Mouse (Mus musculus) right cerebral cortex, postnatal 10 days (tissue): ENCODE measurements at regions not wholly inside any gene's neighbourhood (a gene's known extent, or its start where the extent isn't known, plus 50 kb on each side); places are given as distances from the start of the nearest gene placed in this dataset.
A peak's percentile ranks its signal among the peaks of the same experiment; 100 is the strongest.

ENCODE experiments used
- DNase-seq, 2 experiments: peaks; one replicate each; pipeline ENCODE4 v3.0.0; 2021; ENCODE audit warnings: low spot score in 2 of 2

DNA sequence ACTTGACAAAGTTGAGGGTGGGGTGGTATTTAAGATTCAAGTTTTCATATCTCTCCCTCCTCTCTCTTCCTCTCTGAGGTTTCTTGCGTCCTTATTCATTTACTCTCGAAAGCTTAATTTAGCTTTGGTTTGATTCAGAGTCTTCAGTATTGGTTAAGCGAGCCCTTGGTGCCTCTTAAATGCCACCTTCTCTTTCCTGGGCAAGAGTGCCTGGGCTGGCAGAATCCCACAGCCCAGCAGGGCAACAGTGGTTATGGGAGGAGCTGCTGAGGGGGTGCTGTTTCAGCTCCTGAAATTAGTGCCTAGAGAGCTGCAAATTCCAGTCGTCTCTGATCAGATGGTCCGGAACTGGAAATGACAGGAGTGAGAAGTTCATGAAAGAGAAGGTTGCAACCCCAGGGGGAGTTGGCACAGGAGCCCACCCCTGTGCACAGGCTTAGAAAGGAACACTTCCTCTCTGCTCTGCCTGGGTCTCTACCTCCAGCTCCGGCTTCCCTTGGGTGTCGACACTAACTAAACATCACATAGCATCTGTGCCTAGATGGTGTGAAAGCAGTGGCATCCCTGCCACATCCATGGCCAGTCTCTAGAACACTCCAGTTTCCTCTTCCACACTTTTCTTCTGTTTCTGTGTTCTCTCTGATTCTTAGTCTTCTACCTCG is 125.2 kb upstream of the Tent5a start:
- no peak for DNase-seq

DNA sequence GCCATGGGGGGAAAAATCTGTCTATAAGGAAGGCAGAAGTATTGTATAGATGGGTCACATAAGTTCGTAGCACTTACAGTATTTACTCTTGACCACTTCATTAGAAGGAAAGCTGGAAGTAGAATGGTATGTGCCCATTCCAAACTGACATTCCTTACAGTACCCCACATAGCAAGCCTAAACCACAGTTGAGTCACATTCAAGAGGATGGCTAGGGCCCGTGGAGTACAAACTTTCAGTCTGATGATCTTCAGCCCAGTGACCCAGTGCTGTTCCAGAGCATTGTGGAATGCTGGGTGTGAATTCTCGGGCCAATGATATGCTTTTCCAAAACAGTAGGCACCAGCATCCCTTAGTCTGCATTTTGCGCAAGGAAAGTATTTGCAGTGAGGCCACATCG is 124.2 kb upstream of the Tent5a start:
- DNase-seq = no peak

DNA sequence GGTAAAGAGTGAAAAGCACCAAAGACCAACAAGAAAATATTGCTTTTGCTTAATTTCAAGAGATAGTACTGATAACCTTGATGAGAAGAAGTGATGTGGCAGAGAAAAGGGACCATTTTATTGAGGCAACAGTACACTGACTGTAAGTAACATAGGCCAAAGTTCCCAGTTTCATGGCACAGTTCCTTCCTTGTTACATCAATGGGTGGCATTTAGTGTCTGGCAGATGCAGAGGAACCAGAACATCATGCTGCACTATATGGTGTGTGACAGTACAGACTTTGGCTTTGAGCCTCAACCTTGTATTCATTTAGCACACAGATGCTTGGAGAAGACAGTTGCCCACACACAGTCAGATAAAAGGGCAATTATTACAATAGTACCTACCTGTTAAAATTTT is 123.7 kb upstream of the Tent5a start:
- no peak for DNase-seq

DNA sequence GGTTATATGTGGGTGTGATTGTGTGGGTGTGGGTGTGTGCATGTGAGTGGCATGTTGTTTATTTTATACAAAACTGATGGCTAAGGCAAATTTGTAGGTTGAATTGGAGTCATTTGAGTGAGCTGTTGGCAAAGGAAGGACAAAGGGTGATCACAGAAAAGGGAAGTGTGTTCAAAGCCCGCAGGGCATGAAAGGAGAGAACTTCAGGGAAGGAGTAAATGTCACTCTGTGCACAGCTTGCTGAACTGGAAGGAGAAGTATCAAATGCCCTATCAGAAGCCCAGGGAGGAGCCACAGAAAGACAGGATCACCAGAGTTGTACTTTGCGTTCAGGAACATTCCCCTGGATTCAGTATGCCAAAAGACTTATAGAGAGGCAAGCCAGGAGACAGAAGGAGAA is 122.3 kb upstream of the Tent5a start:
- DNase-seq = no peak

DNA sequence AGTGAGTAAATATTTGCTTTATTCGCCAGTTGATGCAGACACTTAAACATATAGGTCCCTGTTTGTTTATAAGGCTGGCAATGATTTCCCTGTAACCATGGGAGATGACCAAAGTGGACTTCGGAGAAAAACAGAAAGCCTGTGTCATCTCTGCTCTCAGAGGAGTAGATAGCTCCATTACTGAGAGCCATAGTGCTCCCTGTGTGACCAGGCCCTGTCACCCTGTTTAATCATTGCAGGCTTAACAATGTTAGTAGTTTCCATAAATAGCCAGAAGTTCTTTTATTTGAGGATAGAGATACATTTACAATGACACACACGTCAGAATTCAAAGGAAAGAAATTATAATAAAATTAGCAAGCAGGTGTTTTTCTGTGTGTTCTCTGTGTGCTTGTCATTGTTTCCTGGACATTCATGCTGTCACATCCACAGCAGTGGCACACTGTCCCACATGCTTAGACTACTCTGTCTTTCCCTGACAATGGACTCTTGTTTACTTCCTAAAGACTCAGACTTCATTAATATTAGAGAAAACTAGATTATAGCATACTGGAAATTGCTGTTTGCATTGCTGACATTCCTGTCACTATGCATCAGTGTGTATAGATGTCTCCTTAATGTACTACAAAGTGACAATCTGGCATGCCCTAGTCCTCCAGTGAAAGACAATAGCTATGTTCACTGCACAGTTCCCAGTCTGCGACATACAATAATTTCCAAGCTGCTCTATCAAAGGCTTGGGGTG is 115.8 kb upstream of the Tent5a start:
- DNase-seq = no peak

DNA sequence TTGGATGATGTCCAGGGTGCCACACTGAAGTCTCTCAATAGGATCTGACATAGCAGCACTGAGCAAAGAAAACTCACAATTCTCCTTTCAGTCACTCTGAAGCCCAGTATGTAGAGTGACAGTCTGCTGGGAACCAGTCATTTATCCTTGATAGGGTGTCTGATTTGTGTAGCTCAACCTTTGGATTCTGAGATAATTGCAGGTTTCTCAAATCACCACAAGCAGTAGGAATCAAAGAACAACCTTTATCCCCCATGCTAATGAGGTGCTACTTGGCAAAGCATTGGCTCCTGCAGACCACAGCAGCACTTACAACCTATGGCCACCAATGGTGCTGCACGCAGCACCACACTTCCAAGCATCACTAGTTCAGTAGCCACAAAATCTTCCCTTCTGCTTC is 112.5 kb upstream of the Tent5a start:
- DNase-seq = no peak

DNA sequence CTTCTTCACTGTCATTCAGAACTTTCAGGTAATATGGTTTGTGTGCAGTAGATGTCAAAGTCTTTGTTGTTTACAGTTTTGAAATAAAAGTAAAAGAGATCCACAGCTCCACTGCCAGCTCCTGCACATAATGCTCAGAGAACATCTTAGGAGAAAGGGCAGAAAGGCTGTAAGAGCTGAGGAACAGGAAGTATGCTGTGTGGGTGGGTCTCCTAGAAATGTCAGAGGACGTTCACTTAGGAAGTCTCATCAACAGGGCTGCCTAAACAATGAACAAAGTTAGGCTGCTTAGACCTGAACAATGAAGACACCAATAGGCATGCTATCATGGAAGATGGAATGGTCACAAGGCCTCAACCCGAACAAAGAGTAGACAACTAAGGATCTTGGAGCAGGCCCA is 105.1 kb upstream of the Tent5a start:
- no peak for DNase-seq

DNA sequence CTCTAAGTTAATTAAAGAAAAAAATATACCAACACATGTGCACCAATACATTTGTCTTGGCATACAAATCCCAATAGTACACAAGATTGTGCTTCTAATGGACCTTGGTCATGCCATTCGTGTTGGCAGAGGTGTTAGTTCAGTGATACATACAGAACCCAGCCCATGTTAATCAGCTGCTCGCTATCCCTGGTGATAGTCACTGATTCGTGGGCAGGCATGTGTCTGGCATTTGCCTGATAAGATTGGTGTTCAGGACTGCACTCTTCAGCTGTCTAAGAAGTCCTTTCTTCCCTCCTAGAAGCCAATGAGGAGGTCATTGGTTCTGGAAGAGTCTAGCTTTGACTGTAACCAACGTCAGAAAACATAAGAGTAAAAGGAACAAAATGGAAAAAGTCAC is 99.7 kb upstream of the Tent5a start:
- DNase-seq = no peak

DNA sequence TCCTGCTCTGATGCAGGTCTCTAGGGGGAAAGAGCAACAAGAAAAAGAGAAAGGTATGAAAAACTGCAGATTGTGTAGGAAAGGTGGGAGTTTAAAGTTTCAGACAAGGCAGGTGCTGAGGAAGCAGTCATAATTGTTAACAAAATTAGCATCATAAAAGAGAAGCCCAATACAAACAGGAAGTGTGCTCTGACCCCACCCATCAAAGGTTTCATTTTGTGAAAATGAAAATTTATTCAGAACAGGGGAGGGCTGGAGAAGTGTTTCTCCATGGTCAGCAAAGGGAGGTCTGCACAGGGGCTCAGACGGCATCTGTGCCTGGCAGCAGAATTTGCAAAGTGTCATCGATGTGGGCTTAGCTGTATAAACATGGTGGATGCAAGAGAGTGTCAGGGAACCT is 96.8 kb upstream of the Tent5a start:
- DNase-seq = no peak

DNA sequence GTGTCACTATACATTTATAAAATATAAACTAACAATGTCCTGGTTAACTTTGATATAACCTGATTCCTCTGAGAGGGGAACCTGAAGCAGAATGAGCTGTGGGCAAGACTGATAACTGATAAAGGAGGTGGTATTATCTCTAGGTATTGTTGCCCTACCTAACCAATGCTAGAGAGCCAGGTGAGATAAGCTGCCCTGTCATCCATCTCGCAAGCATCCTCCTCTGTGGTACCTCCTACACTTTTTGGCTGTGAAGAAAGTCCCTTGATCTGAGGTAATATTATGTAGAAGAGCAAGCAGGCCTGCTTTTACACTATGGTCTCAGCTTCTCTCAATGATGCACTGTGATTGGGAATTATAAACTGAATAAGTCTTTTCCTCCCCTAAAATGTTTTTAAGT is 87.2 kb upstream of the Tent5a start:
- DNase-seq = no peak

DNA sequence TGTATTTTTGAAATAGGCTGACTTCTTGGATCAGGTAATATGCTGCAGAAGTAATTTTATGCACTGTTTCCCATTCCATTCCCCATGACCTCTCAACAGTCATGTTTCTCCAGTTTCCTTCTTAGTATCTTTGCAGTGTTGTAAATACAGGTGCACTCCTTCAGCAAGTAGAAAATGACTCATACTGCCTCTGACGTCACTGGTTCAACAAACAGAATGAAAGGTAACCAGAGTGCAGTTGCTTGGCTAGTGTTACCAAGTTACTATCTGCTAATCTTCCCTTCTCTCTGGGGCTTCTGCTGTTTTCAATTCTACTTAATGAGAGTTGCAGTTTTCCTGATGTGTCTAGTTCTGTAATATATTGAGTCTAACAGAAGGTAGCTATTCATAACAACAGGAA is 86.7 kb upstream of the Tent5a start:
- DNase-seq = no peak

DNA sequence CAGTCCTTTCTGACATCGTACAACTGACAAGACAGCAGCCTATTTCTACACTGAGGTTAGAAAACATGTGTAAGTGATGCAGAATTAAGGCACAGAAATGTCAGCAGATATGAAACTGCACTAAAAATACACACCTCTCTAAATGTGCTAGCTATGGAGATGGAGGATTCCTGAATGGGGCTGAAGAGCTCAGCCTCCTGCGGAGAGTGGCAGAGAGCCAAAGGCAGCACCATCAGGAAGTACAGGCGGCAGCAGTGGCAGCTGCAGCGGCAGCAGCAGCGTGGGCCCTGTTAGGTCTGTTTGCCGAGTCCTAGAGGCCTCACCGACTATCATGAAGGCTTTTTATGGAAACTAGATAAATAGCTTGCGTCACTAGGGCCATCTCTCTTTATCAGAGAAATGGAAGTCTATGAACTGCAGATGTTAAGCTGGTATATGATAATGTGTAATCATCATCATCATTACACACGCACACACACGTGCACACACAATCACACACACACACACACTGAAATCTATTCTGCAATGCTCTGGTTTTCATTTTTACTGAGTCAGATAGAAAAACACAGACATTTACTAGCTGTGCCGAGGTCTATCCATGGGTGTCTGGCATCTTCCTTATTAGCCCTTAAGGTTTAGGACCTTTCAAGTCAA is 83.6 kb upstream of the Tent5a start:
- peak; percentile 83 to 84 for DNase-seq

DNA sequence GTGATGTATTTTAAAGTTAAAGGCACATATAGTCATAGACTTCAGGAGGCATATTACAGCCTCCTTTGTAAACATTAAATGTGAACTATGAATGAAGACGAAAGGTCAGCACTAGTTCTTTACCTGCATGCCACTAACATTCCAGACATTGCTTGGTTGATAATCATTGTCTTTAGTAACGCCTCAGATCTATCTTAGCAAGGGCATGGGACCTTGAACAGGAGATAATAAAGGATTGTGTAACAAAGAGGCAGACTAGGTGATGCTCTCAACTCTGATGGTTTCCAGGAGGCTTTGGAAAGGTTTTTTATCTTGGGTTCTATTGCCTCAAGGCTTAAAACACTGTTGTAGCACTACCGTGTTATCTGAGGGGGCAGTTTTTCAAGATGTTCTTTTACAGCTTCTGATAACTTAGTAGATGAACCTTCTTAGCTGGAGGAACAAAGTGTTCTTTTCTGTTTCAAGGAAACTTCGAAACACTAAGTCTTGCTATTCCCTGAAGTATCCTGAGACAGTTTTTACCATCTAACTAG is 82.9 kb upstream of the Tent5a start:
- no peak for DNase-seq

DNA sequence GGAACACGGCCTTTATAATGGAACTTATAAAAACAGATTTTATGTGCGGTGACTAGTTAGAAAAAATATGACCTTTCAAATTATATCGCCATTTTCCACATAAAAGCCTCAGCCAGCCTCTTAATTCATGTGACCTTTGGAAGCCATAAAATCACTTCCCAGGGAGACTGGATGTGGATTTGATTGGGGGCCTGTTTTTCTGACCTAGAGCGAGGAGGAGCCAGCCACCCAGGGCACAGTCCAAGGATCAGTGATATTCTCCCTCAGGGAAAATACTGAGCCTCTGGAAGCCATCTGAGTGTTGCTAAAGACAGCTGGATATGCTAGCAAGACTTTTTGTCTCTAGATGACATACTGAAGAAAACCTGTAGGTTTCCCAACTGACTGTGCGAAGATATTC is 81.3 kb upstream of the Tent5a start:
- no peak for DNase-seq

DNA sequence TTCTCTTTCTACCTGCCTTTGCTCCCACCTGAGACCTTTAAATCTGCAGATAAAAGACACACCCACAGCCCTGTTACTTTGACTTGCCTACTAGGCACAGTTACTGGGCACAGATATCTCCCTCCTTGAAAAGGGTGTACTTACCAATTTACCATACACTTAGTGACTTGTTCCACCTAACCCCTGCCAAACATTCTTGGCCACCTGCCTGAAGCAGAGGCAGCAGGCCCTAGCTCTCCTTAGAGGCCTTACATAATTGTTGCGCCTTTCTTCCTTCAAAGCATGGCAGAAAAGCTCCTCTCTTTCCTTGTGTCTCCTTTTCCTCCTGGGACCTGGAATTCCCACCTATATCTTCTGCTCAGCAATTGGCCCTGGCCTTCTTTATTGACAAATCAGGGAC is 80.4 kb upstream of the Tent5a start:
- no peak for DNase-seq

DNA sequence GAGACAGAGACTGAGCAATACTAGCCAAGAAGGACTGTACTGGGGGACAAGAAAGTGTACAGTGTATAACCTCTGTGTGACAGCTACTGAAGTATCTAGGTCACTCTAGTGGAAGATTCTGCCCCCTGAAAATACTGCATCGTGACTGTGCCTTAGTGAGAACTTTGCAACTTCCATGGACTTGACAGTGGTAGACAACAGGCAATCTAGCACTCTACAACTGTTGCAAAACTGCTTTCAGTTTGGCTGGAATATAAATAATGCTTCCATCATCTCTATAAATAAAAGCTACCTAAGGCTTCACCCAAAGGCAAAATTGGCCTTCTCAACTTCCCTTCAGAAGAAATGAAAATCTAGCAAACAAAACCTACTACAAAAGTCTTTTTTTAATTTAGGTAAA is 74.6 kb upstream of the Tent5a start:
- DNase-seq = no peak

DNA sequence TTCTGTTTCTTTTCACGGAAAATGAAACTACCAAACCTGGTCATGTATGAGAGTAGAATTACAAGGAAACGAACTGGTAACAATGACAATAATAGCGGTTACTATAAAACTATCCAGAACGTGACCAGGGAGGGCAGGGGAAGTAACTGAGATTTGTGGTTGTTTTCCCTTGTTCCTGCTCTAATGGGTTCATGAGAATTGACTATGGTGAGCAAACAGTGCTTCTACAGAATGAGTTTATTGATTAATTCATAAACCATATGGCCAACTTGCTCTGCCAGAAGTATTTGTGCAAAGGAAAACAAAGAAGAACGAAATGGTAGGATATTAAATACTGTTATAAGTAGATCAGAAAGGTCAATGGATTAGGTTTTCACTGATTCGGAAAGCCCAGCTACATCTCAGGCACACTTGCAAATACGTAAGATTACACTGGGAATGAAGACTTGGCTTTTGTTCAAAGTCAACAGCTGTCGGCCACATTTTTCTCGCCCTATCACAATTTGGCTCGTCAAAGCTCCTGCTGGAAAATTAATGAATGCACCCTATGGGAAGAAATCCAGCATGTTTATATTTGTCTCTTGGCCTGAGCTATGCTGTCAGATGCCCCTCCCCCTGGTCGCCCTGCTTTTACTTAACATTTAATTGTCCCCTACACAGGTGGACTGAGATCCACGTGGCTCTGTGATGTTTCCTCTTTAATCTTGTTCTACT is 73.6 kb upstream of the Tent5a start:
- no peak for DNase-seq

DNA sequence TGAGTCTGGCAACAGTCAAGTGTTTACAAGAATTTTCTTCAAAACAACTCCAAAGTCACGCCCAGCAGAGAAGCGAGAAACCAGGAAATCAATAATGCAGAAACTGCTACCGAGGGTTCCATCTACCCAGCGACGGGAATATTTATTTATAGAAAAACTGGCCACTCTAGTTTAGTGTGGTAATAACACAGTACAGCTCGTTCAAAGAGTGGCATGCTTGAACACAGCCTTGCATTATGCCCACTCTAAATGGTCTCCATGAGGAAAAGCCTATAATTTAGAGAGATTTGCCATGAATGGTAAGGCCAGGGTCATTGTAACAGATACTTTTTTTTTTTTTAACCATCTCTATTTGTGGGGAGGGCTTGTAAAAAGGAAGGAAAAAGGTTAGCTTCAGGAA is 67.8 kb upstream of the Tent5a start:
- no peak for DNase-seq

DNA sequence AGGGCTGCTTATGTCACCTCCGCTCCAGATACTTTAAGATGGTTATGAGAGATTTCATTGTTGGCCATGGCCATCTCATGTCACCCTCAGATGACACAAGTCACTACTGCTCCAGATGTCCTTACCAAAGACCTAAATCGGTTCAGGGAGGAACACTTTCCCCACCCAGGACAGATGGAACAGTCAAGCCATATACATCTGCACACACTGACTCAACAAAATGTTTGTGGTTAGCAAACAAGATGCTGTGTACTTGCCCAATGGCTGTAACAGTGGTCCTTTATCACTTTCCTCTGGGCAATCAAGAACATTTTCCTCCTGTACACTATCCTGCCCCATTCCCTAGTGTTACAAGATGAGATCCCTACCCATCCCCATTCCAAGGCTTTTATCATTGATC is 64.1 kb upstream of the Tent5a start:
- no peak for DNase-seq

DNA sequence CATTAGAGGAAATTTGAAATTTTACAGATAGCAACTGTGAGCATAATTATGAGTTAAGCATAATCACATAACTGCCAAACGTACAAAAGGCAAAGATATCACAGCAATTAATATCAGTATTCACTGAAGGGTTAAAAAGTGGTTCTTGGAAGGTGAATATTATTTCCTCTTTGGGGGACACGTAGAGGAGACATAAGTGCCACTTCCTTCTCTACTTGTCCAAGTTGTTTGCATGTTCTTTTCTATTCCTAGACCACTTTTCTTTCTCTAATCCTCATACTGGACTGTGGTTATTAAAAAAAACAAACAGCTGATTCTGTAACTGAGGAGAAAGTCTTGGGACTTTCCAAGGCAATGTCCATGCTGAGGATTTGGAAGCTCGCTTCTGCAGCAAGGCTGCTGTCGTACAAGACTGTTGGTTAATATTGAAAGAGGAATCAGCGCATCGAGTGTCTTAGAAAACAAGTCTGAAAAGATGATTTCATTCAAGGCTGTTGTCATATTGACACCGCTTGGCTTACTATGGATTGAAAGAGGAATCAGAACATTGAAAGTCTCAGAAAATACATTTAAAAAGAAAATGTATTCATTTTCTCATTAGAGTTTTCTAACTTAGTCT is 61.7 kb upstream of the Tent5a start:
- DNase-seq = no peak

DNA sequence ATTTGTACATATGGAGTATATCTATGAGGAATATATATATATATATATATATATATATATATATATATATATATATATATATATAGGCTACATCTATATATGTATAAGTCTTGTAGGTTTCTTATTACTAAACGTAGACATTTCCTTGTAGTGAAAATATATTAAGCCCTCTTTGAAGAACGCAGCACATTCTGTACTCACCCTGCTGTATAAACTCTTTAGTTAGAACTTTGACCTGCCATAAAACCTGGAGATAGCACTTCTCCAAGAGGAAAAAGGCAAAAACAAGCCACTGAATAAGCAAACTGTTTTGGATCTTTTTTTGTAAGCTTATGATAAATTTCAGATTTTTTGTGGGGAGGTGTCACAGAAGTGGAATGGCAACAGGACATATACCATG is 55.3 kb upstream of the Tent5a start:
- DNase-seq = no peak

DNA sequence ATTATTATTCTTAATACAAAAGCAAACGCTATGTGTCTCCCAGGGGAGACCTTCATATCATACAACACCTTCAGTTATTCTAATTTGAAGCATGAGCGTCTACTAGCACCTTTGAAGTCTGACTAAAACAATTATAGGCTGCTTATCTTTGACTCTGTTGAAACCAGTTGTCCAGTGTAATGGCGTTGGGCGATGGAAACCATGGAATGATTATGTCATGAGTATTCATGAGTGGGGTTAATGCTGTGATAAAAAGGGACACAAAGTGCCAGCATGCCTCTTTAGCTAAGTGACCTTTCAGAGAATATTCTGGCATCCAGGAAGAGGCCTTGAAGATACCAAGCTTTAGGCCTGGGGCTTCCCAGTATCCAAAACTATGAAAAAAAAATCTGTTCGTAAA is 53.6 kb upstream of the Tent5a start:
- no peak for DNase-seq
